Mouse (Mus musculus) bone marrow macrophage, adult 2 months (primary cell): Measurements from ENCODE around the gene Tjp2.

Experiments used
- CTCF ChIP-seq: IDR thresholded peaks from 2 replicates; pipeline ENCODE4 v1.5.1; 2012; ENCODE audit warnings: low read depth, mild to moderate bottlenecking, low read length, moderate library complexity
- POLR2A ChIP-seq: IDR thresholded peaks from 2 replicates; pipeline ENCODE4 v1.6.1; 2012; ENCODE audit warnings: mild to moderate bottlenecking, low read depth, low read length, borderline replicate concordance

DNA sequence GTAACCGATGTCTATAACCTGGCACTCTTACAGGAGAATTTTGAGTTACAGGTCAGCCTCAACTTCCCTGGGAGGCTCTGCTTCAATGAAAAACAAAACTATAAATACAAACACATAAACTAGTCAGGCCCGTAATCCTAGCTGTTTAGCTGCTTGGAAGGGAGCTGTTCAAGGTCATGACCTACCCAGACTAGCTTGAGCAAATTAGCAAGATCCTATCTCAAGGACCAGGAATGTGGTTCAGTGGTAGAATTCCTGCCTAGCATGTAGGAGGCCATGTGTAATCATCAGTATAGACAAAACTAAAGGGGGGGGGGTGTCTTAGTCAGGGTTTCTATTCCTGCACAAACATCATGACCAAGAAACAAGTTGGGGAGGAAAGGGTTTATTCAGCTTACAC is 46.7 kb downstream of the Tjp2 start:
- TF ChIP-seq CTCF (no peak), POLR2A (no peak)
